Mouse (Mus musculus) lung, postnatal 0 days (tissue): ENCODE results near the gene Il6st. TPM values are rescaled to one million over a fixed set of nuclear protein-coding genes. Genes with fewer than 3 reads are reported as not detected.

Experiments used
- ATAC-seq: fragments of 200-750 bp; cut with Nextera tagmentation; 2 replicates; pipeline ENCODE4 v1.8.0; 2017; ENCODE audit warnings: moderate library complexity
- DNase-seq: peaks from one replicate; pipeline ENCODE4 v3.0.0-alpha.2; 2016; ENCODE audit warnings: low spot score
- H3K27ac ChIP-seq: fragments of 300-500 bp; sonication (generic); 2 replicates; pipeline ENCODE4 v1.5.1; 2014; ENCODE audit warnings: antibody characterized with exemption, mild to moderate bottlenecking, low read length, mixed read lengths
- H3K27me3 ChIP-seq: fragments of 300-500 bp; sonication (generic); replicated peaks from 2 replicates; pipeline ENCODE4 v1.6.1; 2014; ENCODE audit warnings: low read length, mixed read lengths; ENCODE audit not compliant: insufficient read depth
- H3K36me3 ChIP-seq: fragments of 300-500 bp; sonication (generic); 2 replicates; pipeline ENCODE4 v1.6.1; 2014; ENCODE audit warnings: low read length, mixed read lengths; ENCODE audit not compliant: insufficient read depth
- H3K4me1 ChIP-seq: fragments of 300-500 bp; sonication (generic); 2 replicates; pipeline ENCODE4 v1.6.1; 2014; ENCODE audit warnings: antibody characterized with exemption, low read depth, low read length, mixed read lengths; ENCODE audit not compliant: insufficient read depth
- H3K4me2 ChIP-seq: fragments of 300-500 bp; sonication (generic); replicated peaks from 2 replicates; pipeline ENCODE4 v1.6.1; 2014; ENCODE audit warnings: low read depth, mild to moderate bottlenecking, low read length, moderate library complexity, mixed read lengths
- H3K4me3 ChIP-seq: fragments of 300-500 bp; sonication (generic); 2 replicates; pipeline ENCODE4 v1.5.1; 2014; ENCODE audit warnings: low read depth, low read length
- H3K9ac ChIP-seq: fragments of 300-500 bp; sonication (generic); replicated peaks from 2 replicates; pipeline ENCODE4 v1.6.1; 2014; ENCODE audit warnings: low read depth, mild to moderate bottlenecking
- H3K9me3 ChIP-seq: fragments of 300-500 bp; sonication (generic); 2 replicates; pipeline ENCODE4 v1.6.1; 2016; ENCODE audit warnings: low read length, mixed read lengths
- CTCF ChIP-seq: IDR thresholded peaks from 2 replicates; pipeline ENCODE4 v1.5.1; 2016; ENCODE audit warnings: antibody characterized with exemption, mild to moderate bottlenecking
- EP300 ChIP-seq: IDR thresholded peaks from 2 replicates; pipeline ENCODE4 v1.6.1; 2016; ENCODE audit warnings: antibody characterized with exemption, mild to moderate bottlenecking, control low read depth
- WGBS: fragments of 180-500 bp; shearing (Covaris S2); extraction: QIAGEN DNeasy Blood & Tissue Kit; methylation state at CpG from one replicate; pipeline ENCODE4 v1.1.7; 2014; 5-methylcytosine and 5-hydroxymethylcytosine counted together
- polyA plus RNA-seq: library from polyadenylated mRNA; unstranded; fragments of >200 nt; fragmentation: Nextera tagmentation; extraction: Ambion mirVana; gene quantifications from 2 replicates; pipeline ENCODE4 v1.2.1, GENCODE M21; 2015

Gene Il6st
- polyA plus RNA-seq, 1 experiment from 2014 or later: 30.4 TPM

DNA sequence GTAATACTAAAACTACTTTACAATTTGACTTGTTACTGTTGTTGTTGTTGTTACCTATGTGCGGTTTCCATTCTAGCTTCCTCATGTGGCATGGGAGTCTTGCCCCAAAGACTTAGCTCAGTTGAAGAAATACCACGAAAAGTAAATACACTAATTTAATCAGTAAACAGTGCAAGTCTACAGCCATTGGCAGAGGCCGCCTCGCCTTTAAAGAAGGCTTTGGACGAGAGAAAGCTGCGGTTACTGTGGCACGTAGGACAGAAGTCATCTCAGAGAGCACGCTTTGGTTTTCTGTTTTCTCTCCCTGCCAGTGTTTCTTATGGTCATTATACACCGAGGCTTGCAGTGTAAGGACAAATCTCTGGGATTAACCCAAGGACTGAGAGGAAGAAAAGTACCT, 36.6 kb downstream of the Il6st start:
- Histone ChIP-seq H3K4me3 (no peak overlapping the region), H3K4me1 (no peaks in the 10 kb centered on the region), H3K36me3 (peaks cover 57% of the 10 kb centered on the region; the same call in 1 of the 2 replicates), H3K27me3 (no peaks in the 10 kb centered on the region), H3K27ac (no peak overlapping the region), H3K4me2 (no peak overlapping the region), H3K9ac (no peak overlapping the region), H3K9me3 (no peaks in the 10 kb centered on the region)
- no peak for TF ChIP-seq CTCF
- TF ChIP-seq EP300: no peak
- no peak for DNase-seq
- 64% methylated on average over 9 of the region's 9 CpGs for WGBS
- 0 out of 2 replicates have a peak, but pooled peaks have one; percentile 33 for ATAC-seq

DNA sequence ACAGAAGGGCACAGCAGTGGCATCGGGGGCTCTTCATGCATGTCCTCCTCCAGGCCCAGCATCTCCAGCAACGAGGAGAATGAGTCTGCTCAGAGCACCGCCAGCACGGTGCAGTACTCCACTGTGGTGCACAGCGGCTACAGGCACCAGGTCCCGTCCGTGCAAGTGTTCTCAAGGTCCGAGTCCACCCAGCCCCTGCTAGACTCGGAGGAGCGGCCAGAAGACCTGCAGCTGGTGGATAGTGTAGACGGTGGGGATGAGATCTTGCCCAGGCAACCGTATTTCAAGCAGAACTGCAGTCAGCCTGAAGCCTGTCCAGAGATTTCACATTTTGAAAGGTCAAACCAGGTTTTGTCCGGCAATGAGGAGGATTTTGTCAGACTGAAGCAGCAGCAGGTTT, 40.0 kb downstream of the Il6st start:
- no peak overlapping the region for H3K27ac ChIP-seq
- H3K9me3 ChIP-seq: no peaks in the 10 kb centered on the region
- H3K4me2 ChIP-seq: no peak overlapping the region
- ATAC-seq (no peak), DNase-seq (no peak)
- 94% methylated on average over 13 of the region's 13 CpGs for WGBS
- H3K27me3 ChIP-seq: no peaks in the 10 kb centered on the region
- no peaks in the 10 kb centered on the region for H3K4me1 ChIP-seq
- no peak overlapping the region for H3K9ac ChIP-seq
- H3K4me3 ChIP-seq: no peak overlapping the region
- TF ChIP-seq EP300 (no peak), CTCF (no peak)
- H3K36me3 ChIP-seq: peaks cover 47% of the 10 kb centered on the region; the same call in 1 of the 2 replicates

DNA sequence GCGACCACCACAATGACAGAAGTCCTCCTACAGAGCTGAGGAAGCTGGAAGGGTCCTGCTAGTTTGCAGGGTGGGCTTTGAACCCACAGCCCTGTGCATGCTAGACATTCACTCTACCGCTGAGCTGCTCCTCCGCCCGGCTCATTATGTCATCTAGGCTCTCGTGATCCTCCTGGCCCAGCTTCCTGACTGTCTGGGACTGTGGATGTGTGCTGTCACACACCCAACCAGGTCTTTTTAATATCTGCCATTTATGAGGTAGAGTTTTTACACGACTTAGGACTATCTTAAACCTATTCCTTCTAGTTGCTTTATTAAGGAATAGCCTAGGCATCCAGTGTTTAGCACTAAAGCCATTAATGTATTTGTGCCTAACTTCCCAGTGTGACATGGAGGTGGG, 41.6 kb downstream of the Il6st start:
- WGBS: 88% methylated on average over 6 of the region's 6 CpGs
- Histone ChIP-seq H3K9me3 (no peaks in the 10 kb centered on the region), H3K9ac (no peak overlapping the region), H3K4me2 (no peak overlapping the region), H3K4me1 (no peaks in the 10 kb centered on the region), H3K27me3 (no peaks in the 10 kb centered on the region), H3K27ac (no peak overlapping the region), H3K36me3 (peaks cover 40% of the 10 kb centered on the region; the same call in 1 of the 2 replicates), H3K4me3 (no peak overlapping the region)
- TF ChIP-seq EP300 (no peak), CTCF (no peak)
- no peak for DNase-seq
- no peak for ATAC-seq

DNA sequence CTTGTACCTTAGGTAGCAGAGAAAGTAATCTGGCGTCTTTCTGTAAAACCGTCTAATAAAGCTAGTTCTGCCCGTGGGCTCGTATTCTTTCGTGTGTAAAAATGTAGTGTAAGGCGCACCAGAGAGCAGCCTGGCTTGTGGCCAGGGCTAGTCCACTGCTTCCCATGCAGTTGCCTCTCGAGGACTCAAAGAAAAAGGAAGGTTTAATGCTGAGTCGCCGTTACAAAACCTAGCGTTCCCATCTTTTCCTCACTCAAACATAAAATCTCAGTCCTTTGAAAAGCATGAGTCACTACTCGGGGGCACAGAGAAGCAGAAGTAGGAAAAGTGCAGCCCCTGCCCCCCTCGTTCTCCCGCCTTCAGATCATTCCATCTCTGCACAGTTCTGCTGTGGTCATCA, 42.9 kb downstream of the Il6st start:
- Histone ChIP-seq H3K27me3 (no peaks in the 10 kb centered on the region), H3K27ac (no peak overlapping the region), H3K4me3 (no peak overlapping the region), H3K9me3 (no peaks in the 10 kb centered on the region), H3K4me2 (no peak overlapping the region), H3K4me1 (0 out of 2 replicates have a peak, but pooled peaks cover 5% of the 10 kb centered on the region), H3K36me3 (peaks cover 33% of the 10 kb centered on the region; the same call in 1 of the 2 replicates), H3K9ac (no peak overlapping the region)
- DNase-seq (no peak), ATAC-seq (no peak)
- WGBS: 71% methylated on average over 13 of the region's 13 CpGs
- TF ChIP-seq EP300 (no peak), CTCF (no peak)

DNA sequence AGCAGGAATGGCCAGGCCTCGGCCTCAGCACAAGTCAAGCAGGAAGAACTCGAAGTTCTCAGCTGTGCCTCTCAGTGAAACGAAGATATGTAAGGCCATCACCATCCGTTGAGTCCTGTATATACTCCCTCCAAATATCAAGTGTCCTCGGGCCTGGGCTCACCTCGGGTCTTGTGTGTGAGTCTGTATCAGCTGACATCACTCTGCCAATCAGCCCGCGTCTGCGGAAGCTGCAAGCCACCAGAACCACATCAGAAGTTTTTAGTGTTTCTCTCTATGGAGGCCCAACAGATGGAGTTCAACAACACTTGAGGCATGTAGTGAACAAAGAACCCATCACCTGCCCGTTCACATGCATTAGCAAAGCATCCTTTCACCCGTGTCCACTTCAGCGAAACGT, 43.8 kb downstream of the Il6st start:
- no peak overlapping the region for H3K9ac ChIP-seq
- H3K4me3 ChIP-seq: no peak overlapping the region
- no peak for ATAC-seq
- peaks cover 30% of the 10 kb centered on the region; the same call in 1 of the 2 replicates for H3K36me3 ChIP-seq
- no peak overlapping the region for H3K27ac ChIP-seq
- no peak for TF ChIP-seq EP300
- no peak for TF ChIP-seq CTCF
- 74% methylated on average over 13 of the region's 13 CpGs for WGBS
- no peak for DNase-seq
- H3K27me3 ChIP-seq: no peaks in the 10 kb centered on the region
- H3K4me2 ChIP-seq: no peak overlapping the region
- H3K9me3 ChIP-seq: no peaks in the 10 kb centered on the region
- H3K4me1 ChIP-seq: 0 out of 2 replicates have a peak, but pooled peaks cover 5% of the 10 kb centered on the region

DNA sequence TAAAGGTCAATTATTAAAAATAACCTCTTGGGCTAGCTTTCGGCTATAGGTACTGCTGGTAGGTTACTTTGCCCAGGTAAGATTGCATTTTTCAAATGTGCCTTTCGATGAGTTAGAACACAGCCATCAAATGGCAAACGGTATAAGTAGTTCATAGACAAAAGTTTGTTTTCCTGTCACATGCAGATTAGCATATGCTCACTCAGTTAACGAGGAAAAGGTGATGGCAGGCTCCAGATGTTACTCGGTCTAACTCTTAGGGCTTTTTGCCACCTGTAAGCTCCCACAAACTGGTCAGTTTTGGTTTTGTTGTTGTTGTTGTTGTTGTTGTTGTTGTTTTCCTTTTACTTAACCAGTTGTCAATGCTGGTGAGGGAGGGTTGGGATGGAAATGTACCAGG, 44.6 kb downstream of the Il6st start:
- no peak for DNase-seq
- TF ChIP-seq CTCF: no peak
- TF ChIP-seq EP300: no peak
- ATAC-seq: no peak
- Histone ChIP-seq H3K4me3 (no peak overlapping the region), H3K4me2 (no peak overlapping the region), H3K9me3 (no peaks in the 10 kb centered on the region), H3K27me3 (no peaks in the 10 kb centered on the region), H3K27ac (no peak overlapping the region), H3K36me3 (peaks cover 24% of the 10 kb centered on the region; the same call in 1 of the 2 replicates), H3K4me1 (0 out of 2 replicates have a peak, but pooled peaks cover 5% of the 10 kb centered on the region), H3K9ac (no peak overlapping the region)
- WGBS: 83% methylated on average over 5 of the region's 5 CpGs

DNA sequence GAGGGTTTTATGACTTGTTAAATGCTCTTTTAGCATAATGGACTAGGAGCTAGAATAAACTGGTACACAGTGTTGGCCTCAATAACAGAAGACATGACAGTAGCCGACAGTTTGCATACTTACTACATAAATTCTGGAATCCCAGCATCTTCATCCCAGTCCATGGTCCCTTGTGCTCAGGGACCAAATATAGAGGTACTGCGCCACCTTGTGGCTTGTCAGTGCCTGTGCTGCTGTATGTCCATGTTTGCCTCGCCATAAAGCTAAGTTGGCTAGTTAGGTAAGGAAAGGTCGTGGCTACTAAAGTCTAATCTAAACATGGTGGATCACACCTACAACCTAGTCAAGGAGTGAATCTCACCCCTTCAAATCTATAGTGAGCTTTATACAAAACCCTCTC, 45.6 kb downstream of the Il6st start:
- ATAC-seq: peak; percentile 69; the same call in 1 of the 2 replicates
- TF ChIP-seq EP300 (no peak), CTCF (peak; percentile 97)
- Histone ChIP-seq H3K4me3 (no peak overlapping the region), H3K36me3 (peaks cover 15% of the 10 kb centered on the region; the same call in 1 of the 2 replicates), H3K27me3 (no peaks in the 10 kb centered on the region), H3K4me2 (no peak overlapping the region), H3K27ac (no peak overlapping the region), H3K4me1 (0 out of 2 replicates have a peak, but pooled peaks cover 5% of the 10 kb centered on the region), H3K9ac (no peak overlapping the region), H3K9me3 (no peaks in the 10 kb centered on the region)
- WGBS: 26% methylated on average over 4 of the region's 4 CpGs
- DNase-seq: peak; percentile 81
